Mouse (Mus musculus): ENCODE data around the gene Mtfmt. TPM values are rescaled to one million over a fixed set of nuclear protein-coding genes. Genes with fewer than 3 reads are reported as not detected.

Mtfmt gene
- polyA plus RNA-seq, 1 experiment from 2014 or later, result 19.7 TPM

- Histone ChIP-seq H3K9ac (ENCODE audit: low read depth, low read length) (no peak overlapping the region), H3K4me1 (replicated peaks; ENCODE audit: control insufficient read depth, insufficient read depth, low read length) (no peaks in the 10 kb centered on the region), H3K4me2 (replicated peaks; ENCODE audit: low read depth, low read length) (no peak overlapping the region), H3K27me3 (ENCODE audit: control insufficient read depth, insufficient read depth, low read length) (no peaks in the 10 kb centered on the region), H3K4me3 (ENCODE audit: low read depth, low read length) (no peak overlapping the region), H3K36me3 (ENCODE audit: control insufficient read depth, insufficient read depth, low read length) (no peaks in the 10 kb centered on the region), H3K9me3 (ENCODE audit: control insufficient read depth, low read length) (no peaks in the 10 kb centered on the region), H3K27ac (ENCODE audit: low read depth, low read length) (no peak overlapping the region)
- DNase-seq (ENCODE audit: low spot score) (no peak), ATAC-seq (ENCODE audit: low FRiP score) (no peak)
- WGBS, result 93% methylated on average over 6 of the region's 6 CpGs
Measured at GRCm38 (mm10) chr9:65399934-65400333, 35.6 kb upstream of the Mtfmt start.

GRCm38 (mm10) chr9:65404331-65405183, 31.0 kb upstream of the Mtfmt start:
- Histone ChIP-seq H3K27me3 (ENCODE audit: control insufficient read depth, insufficient read depth, low read length) (no peaks in the 10 kb centered on the region), H3K4me1 (replicated peaks; ENCODE audit: control insufficient read depth, insufficient read depth, low read length) (no peaks in the 10 kb centered on the region), H3K36me3 (ENCODE audit: control insufficient read depth, insufficient read depth, low read length) (no peaks in the 10 kb centered on the region), H3K9me3 (ENCODE audit: control insufficient read depth, low read length) (no peaks in the 10 kb centered on the region), H3K27ac (ENCODE audit: low read depth, low read length) (no peak overlapping the region), H3K4me2 (replicated peaks; ENCODE audit: low read depth, low read length) (no peak overlapping the region), H3K4me3 (ENCODE audit: low read depth, low read length) (no peak overlapping the region), H3K9ac (ENCODE audit: low read depth, low read length) (no peak overlapping the region)
- ATAC-seq (ENCODE audit: low FRiP score) (no peak), DNase-seq (ENCODE audit: low spot score) (no peak)
- 81% methylated on average over 15 of the region's 15 CpGs for WGBS

- H3K9ac ChIP-seq (ENCODE audit: low read depth, low read length), result no peak overlapping the region
- H3K9me3 ChIP-seq (ENCODE audit: control insufficient read depth, low read length), result no peaks in the 10 kb centered on the region
- H3K4me1 ChIP-seq (replicated peaks; ENCODE audit: control insufficient read depth, insufficient read depth, low read length), result no peaks in the 10 kb centered on the region
- WGBS, result 86% methylated on average over 2 of the region's 2 CpGs
- H3K4me2 ChIP-seq (replicated peaks; ENCODE audit: low read depth, low read length), result no peak overlapping the region
- DNase-seq (ENCODE audit: low spot score), result no peak
- H3K27me3 ChIP-seq (ENCODE audit: control insufficient read depth, insufficient read depth, low read length), result no peaks in the 10 kb centered on the region
- ATAC-seq (ENCODE audit: low FRiP score), result no peak
- no peak overlapping the region for H3K27ac ChIP-seq (ENCODE audit: low read depth, low read length)
- no peak overlapping the region for H3K4me3 ChIP-seq (ENCODE audit: low read depth, low read length)
- no peaks in the 10 kb centered on the region for H3K36me3 ChIP-seq (ENCODE audit: control insufficient read depth, insufficient read depth, low read length)
Measured at GRCm38 (mm10) chr9:65405184-65405449, 30.5 kb upstream of the Mtfmt start.

- Histone ChIP-seq H3K4me1 (replicated peaks; ENCODE audit: control insufficient read depth, insufficient read depth, low read length) (no peaks in the 10 kb centered on the region), H3K9me3 (ENCODE audit: control insufficient read depth, low read length) (no peaks in the 10 kb centered on the region), H3K27ac (ENCODE audit: low read depth, low read length) (no peak overlapping the region), H3K36me3 (ENCODE audit: control insufficient read depth, insufficient read depth, low read length) (no peaks in the 10 kb centered on the region), H3K9ac (ENCODE audit: low read depth, low read length) (no peak overlapping the region), H3K27me3 (ENCODE audit: control insufficient read depth, insufficient read depth, low read length) (no peaks in the 10 kb centered on the region), H3K4me2 (replicated peaks; ENCODE audit: low read depth, low read length) (no peak overlapping the region), H3K4me3 (ENCODE audit: low read depth, low read length) (no peak overlapping the region)
- ATAC-seq (ENCODE audit: low FRiP score) (no peak), DNase-seq (ENCODE audit: low spot score) (no peak)
- WGBS, result 88% methylated on average over 5 of the region's 5 CpGs
Measured at GRCm38 (mm10) chr9:65407327-65407726, 28.3 kb upstream of the Mtfmt start.

GRCm38 (mm10) chr9:65407861-65408260, 27.7 kb upstream of the Mtfmt start:
- no peak overlapping the region for H3K4me2 ChIP-seq (replicated peaks; ENCODE audit: low read depth, low read length)
- no peaks in the 10 kb centered on the region for H3K27me3 ChIP-seq (ENCODE audit: control insufficient read depth, insufficient read depth, low read length)
- H3K27ac ChIP-seq (ENCODE audit: low read depth, low read length), result no peak overlapping the region
- H3K4me1 ChIP-seq (replicated peaks; ENCODE audit: control insufficient read depth, insufficient read depth, low read length), result no peaks in the 10 kb centered on the region
- no peaks in the 10 kb centered on the region for H3K36me3 ChIP-seq (ENCODE audit: control insufficient read depth, insufficient read depth, low read length)
- no peak overlapping the region for H3K9ac ChIP-seq (ENCODE audit: low read depth, low read length)
- H3K9me3 ChIP-seq (ENCODE audit: control insufficient read depth, low read length), result no peaks in the 10 kb centered on the region
- no peak for ATAC-seq (ENCODE audit: low FRiP score)
- DNase-seq (ENCODE audit: low spot score), result no peak
- WGBS, result 85% methylated on average over 3 of the region's 3 CpGs
- no peak overlapping the region for H3K4me3 ChIP-seq (ENCODE audit: low read depth, low read length)

GRCm38 (mm10) chr9:65408871-65409295, 26.7 kb upstream of the Mtfmt start:
- Histone ChIP-seq H3K36me3 (ENCODE audit: control insufficient read depth, insufficient read depth, low read length) (no peaks in the 10 kb centered on the region), H3K9me3 (ENCODE audit: control insufficient read depth, low read length) (no peaks in the 10 kb centered on the region), H3K27me3 (ENCODE audit: control insufficient read depth, insufficient read depth, low read length) (no peaks in the 10 kb centered on the region), H3K27ac (ENCODE audit: low read depth, low read length) (no peak overlapping the region), H3K4me3 (ENCODE audit: low read depth, low read length) (no peak overlapping the region), H3K4me1 (replicated peaks; ENCODE audit: control insufficient read depth, insufficient read depth, low read length) (no peaks in the 10 kb centered on the region), H3K9ac (ENCODE audit: low read depth, low read length) (no peak overlapping the region), H3K4me2 (replicated peaks; ENCODE audit: low read depth, low read length) (no peak overlapping the region)
- WGBS, result 63% methylated on average over 5 of the region's 5 CpGs
- ATAC-seq (ENCODE audit: low FRiP score) (no peak), DNase-seq (ENCODE audit: low spot score) (no peak)

- no peak overlapping the region for H3K4me2 ChIP-seq (replicated peaks; ENCODE audit: low read depth, low read length)
- no peak overlapping the region for H3K9ac ChIP-seq (ENCODE audit: low read depth, low read length)
- DNase-seq (ENCODE audit: low spot score) (no peak), ATAC-seq (ENCODE audit: low FRiP score) (no peak)
- no peak overlapping the region for H3K27ac ChIP-seq (ENCODE audit: low read depth, low read length)
- no peaks in the 10 kb centered on the region for H3K27me3 ChIP-seq (ENCODE audit: control insufficient read depth, insufficient read depth, low read length)
- H3K4me3 ChIP-seq (ENCODE audit: low read depth, low read length), result no peak overlapping the region
- H3K9me3 ChIP-seq (ENCODE audit: control insufficient read depth, low read length), result no peaks in the 10 kb centered on the region
- WGBS, result 97% methylated on average over 8 of the region's 8 CpGs
- H3K36me3 ChIP-seq (ENCODE audit: control insufficient read depth, insufficient read depth, low read length), result no peaks in the 10 kb centered on the region
- no peaks in the 10 kb centered on the region for H3K4me1 ChIP-seq (replicated peaks; ENCODE audit: control insufficient read depth, insufficient read depth, low read length)
Measured at GRCm38 (mm10) chr9:65410378-65410777, 25.2 kb upstream of the Mtfmt start.

GRCm38 (mm10) chr9:65411326-65411725, 24.3 kb upstream of the Mtfmt start:
- Histone ChIP-seq H3K36me3 (ENCODE audit: control insufficient read depth, insufficient read depth, low read length) (no peaks in the 10 kb centered on the region), H3K4me1 (replicated peaks; ENCODE audit: control insufficient read depth, insufficient read depth, low read length) (no peaks in the 10 kb centered on the region), H3K27me3 (ENCODE audit: control insufficient read depth, insufficient read depth, low read length) (no peaks in the 10 kb centered on the region), H3K27ac (ENCODE audit: low read depth, low read length) (no peak overlapping the region), H3K9me3 (ENCODE audit: control insufficient read depth, low read length) (no peaks in the 10 kb centered on the region), H3K9ac (ENCODE audit: low read depth, low read length) (no peak overlapping the region), H3K4me2 (replicated peaks; ENCODE audit: low read depth, low read length) (no peak overlapping the region), H3K4me3 (ENCODE audit: low read depth, low read length) (no peak overlapping the region)
- ATAC-seq (ENCODE audit: low FRiP score), result no peak
- 83% methylated on average over 3 of the region's 3 CpGs for WGBS
- DNase-seq (ENCODE audit: low spot score), result no peak

GRCm38 (mm10) chr9:65417738-65418137, 17.8 kb upstream of the Mtfmt start:
- Histone ChIP-seq H3K27ac (ENCODE audit: low read depth, low read length) (no peak overlapping the region), H3K36me3 (ENCODE audit: control insufficient read depth, insufficient read depth, low read length) (no peaks in the 10 kb centered on the region), H3K27me3 (ENCODE audit: control insufficient read depth, insufficient read depth, low read length) (no peaks in the 10 kb centered on the region), H3K9me3 (ENCODE audit: control insufficient read depth, low read length) (no peaks in the 10 kb centered on the region), H3K4me3 (ENCODE audit: low read depth, low read length) (no peak overlapping the region), H3K4me2 (replicated peaks; ENCODE audit: low read depth, low read length) (no peak overlapping the region), H3K9ac (ENCODE audit: low read depth, low read length) (no peak overlapping the region), H3K4me1 (replicated peaks; ENCODE audit: control insufficient read depth, insufficient read depth, low read length) (no peaks in the 10 kb centered on the region)
- 48% methylated on average over 3 of the region's 3 CpGs for WGBS
- ATAC-seq (ENCODE audit: low FRiP score) (no peak), DNase-seq (ENCODE audit: low spot score) (no peak)

Data from hindbrain, embryonic 11.5 days (tissue).